Mouse (Mus musculus): Measurements from ENCODE around the gene Tpsb2. TPM values are rescaled to one million over a fixed set of nuclear protein-coding genes. Genes with fewer than 3 reads are reported as not detected.

The Tpsb2 gene
- total and polyA plus RNA-seq, 2 experiments from 2014 or later: 0.21 to 1.8 TPM

DNA sequence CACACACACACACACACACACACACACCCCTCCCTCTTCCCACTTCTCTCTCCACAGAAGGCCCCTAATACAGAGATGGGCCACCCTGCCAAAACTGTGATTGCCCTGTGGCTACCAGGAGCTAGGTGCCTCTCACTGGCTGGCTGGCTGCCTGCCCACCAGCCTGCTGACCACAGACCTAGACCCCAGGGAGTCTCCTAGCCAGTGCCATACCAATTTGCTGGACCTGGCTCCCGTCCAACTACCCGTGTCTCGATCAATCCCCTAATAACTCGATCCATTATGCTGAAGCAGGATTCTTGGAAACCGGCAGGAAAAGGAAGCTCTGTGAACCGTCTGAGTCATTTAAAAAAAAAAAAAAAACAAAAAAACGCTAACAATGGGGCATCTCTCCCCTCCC is 44.7 kb downstream of the Tpsb2 start:
- H3K36me3 ChIP-seq (ENCODE audit: insufficient read depth, low read length): no peaks in the 10 kb centered on the region
- no peaks in the 10 kb centered on the region for H3K9me3 ChIP-seq (ENCODE audit: low read length)
- ATAC-seq (no peak), DNase-seq (ENCODE audit: low spot score) (peak; percentile 41)
- peaks cover 45% of the 10 kb centered on the region for H3K4me1 ChIP-seq (ENCODE audit: insufficient read depth, low read length)
- WGBS: 10% methylated on average over 7 of the region's 7 CpGs
- H3K27me3 ChIP-seq (ENCODE audit: insufficient read depth, low read length): no peaks in the 10 kb centered on the region
- no peak overlapping the region for H3K4me2 ChIP-seq (ENCODE audit: low read depth, low read length)
- no peak overlapping the region for H3K9ac ChIP-seq (replicated peaks; ENCODE audit: low read length)
- H3K4me3 ChIP-seq (ENCODE audit: low read length): no peak overlapping the region
- TF ChIP-seq CTCF (IDR thresholded peaks at IDR 0.05; ENCODE audit: low read depth): no peak
- H3K27ac ChIP-seq: peak overlapping the region; percentile 49; the same call in 1 of the 2 replicates

GRCm38 (mm10) chr17:25411251-25411650 is 45.1 kb downstream of the Tpsb2 start:
- WGBS: 43% methylated on average over 4 of the region's 4 CpGs
- no peak for ATAC-seq
- Histone ChIP-seq H3K4me3 (ENCODE audit: low read length) (no peak overlapping the region), H3K27ac (peak overlapping the region; percentile 49; the same call in 1 of the 2 replicates), H3K9ac (replicated peaks; ENCODE audit: low read length) (no peak overlapping the region), H3K4me1 (ENCODE audit: insufficient read depth, low read length) (peaks cover 45% of the 10 kb centered on the region), H3K36me3 (ENCODE audit: insufficient read depth, low read length) (no peaks in the 10 kb centered on the region), H3K4me2 (ENCODE audit: low read depth, low read length) (no peak overlapping the region), H3K27me3 (ENCODE audit: insufficient read depth, low read length) (no peaks in the 10 kb centered on the region), H3K9me3 (ENCODE audit: low read length) (no peaks in the 10 kb centered on the region)
- DNase-seq (ENCODE audit: low spot score): no peak
- no peak for TF ChIP-seq CTCF (IDR thresholded peaks at IDR 0.05; ENCODE audit: low read depth)

DNA sequence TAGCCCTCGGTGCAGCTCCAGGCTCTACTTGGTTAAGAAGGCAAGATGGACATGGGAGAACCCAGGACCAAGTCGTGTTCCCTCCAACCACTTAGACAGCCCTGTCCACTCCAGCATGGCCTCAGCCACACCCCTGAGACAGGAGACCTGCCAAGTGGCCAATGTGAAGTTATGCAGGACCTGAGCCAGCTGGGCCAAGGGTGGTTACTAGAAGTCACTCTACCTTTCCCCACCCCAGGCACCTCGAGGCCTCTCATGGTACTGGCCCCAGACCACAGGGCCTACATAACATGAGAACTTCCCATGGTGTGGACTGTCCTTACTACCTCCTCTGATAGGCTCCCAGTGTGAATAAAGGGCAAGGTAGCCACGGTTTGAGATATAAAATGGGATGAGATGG is 48.1 kb downstream of the Tpsb2 start:
- no peak for ATAC-seq
- H3K4me2 ChIP-seq (ENCODE audit: low read depth, low read length): no peak overlapping the region
- no peak for DNase-seq (ENCODE audit: low spot score)
- 62% methylated on average over 4 of the region's 4 CpGs for WGBS
- no peaks in the 10 kb centered on the region for H3K9me3 ChIP-seq (ENCODE audit: low read length)
- H3K9ac ChIP-seq (replicated peaks; ENCODE audit: low read length): no peak overlapping the region
- peaks cover 39% of the 10 kb centered on the region for H3K4me1 ChIP-seq (ENCODE audit: insufficient read depth, low read length)
- H3K27me3 ChIP-seq (ENCODE audit: insufficient read depth, low read length): no peaks in the 10 kb centered on the region
- H3K27ac ChIP-seq: no peak overlapping the region
- no peak for TF ChIP-seq CTCF (IDR thresholded peaks at IDR 0.05; ENCODE audit: low read depth)
- H3K36me3 ChIP-seq (ENCODE audit: insufficient read depth, low read length): no peaks in the 10 kb centered on the region
- H3K4me3 ChIP-seq (ENCODE audit: low read length): no peak overlapping the region

- ATAC-seq (no peak), DNase-seq (ENCODE audit: low spot score) (no peak)
- no peak overlapping the region for H3K27ac ChIP-seq
- WGBS: 51% methylated on average over 3 of the region's 3 CpGs
- H3K9me3 ChIP-seq (ENCODE audit: low read length): no peaks in the 10 kb centered on the region
- H3K4me1 ChIP-seq (ENCODE audit: insufficient read depth, low read length): peaks cover 43% of the 10 kb centered on the region
- TF ChIP-seq CTCF (IDR thresholded peaks at IDR 0.05; ENCODE audit: low read depth): no peak
- no peak overlapping the region for H3K4me3 ChIP-seq (ENCODE audit: low read length)
- no peak overlapping the region for H3K9ac ChIP-seq (replicated peaks; ENCODE audit: low read length)
- H3K27me3 ChIP-seq (ENCODE audit: insufficient read depth, low read length): no peaks in the 10 kb centered on the region
- H3K4me2 ChIP-seq (ENCODE audit: low read depth, low read length): no peak overlapping the region
- no peaks in the 10 kb centered on the region for H3K36me3 ChIP-seq (ENCODE audit: insufficient read depth, low read length)
Observed at GRCm38 (mm10) chr17:25414917-25415316, 48.8 kb downstream of the Tpsb2 start.

- Histone ChIP-seq H3K4me2 (ENCODE audit: low read depth, low read length) (no peak overlapping the region), H3K27me3 (ENCODE audit: insufficient read depth, low read length) (no peaks in the 10 kb centered on the region), H3K9ac (replicated peaks; ENCODE audit: low read length) (no peak overlapping the region), H3K36me3 (ENCODE audit: insufficient read depth, low read length) (no peaks in the 10 kb centered on the region), H3K27ac (0 out of 2 replicates have a peak overlapping the region, but pooled peaks have one; percentile 32), H3K9me3 (ENCODE audit: low read length) (no peaks in the 10 kb centered on the region), H3K4me3 (ENCODE audit: low read length) (no peak overlapping the region), H3K4me1 (ENCODE audit: insufficient read depth, low read length) (peaks cover 40% of the 10 kb centered on the region)
- ATAC-seq (peak; percentile 64), DNase-seq (ENCODE audit: low spot score) (peak; percentile 44)
- TF ChIP-seq CTCF (IDR thresholded peaks at IDR 0.05; ENCODE audit: low read depth): no peak
- 2% methylated on average over 4 of the region's 6 CpGs for WGBS
Observed at GRCm38 (mm10) chr17:25415421-25415913, 49.4 kb downstream of the Tpsb2 start.

- H3K27ac ChIP-seq: 0 out of 2 replicates have a peak overlapping the region, but pooled peaks have one; percentile 32
- H3K36me3 ChIP-seq (ENCODE audit: insufficient read depth, low read length): no peaks in the 10 kb centered on the region
- DNase-seq (ENCODE audit: low spot score): peak; percentile 55
- TF ChIP-seq CTCF (IDR thresholded peaks at IDR 0.05; ENCODE audit: low read depth): no peak
- H3K4me3 ChIP-seq (ENCODE audit: low read length): no peak overlapping the region
- WGBS: 11% methylated on average over 3 of the region's 3 CpGs
- ATAC-seq: 0 out of 2 replicates have a peak, but pooled peaks have one; percentile 16
- no peak overlapping the region for H3K9ac ChIP-seq (replicated peaks; ENCODE audit: low read length)
- no peaks in the 10 kb centered on the region for H3K27me3 ChIP-seq (ENCODE audit: insufficient read depth, low read length)
- no peaks in the 10 kb centered on the region for H3K9me3 ChIP-seq (ENCODE audit: low read length)
- peaks cover 32% of the 10 kb centered on the region for H3K4me1 ChIP-seq (ENCODE audit: insufficient read depth, low read length)
- H3K4me2 ChIP-seq (ENCODE audit: low read depth, low read length): no peak overlapping the region
Observed at GRCm38 (mm10) chr17:25416219-25416618, 50.1 kb downstream of the Tpsb2 start.

DNA sequence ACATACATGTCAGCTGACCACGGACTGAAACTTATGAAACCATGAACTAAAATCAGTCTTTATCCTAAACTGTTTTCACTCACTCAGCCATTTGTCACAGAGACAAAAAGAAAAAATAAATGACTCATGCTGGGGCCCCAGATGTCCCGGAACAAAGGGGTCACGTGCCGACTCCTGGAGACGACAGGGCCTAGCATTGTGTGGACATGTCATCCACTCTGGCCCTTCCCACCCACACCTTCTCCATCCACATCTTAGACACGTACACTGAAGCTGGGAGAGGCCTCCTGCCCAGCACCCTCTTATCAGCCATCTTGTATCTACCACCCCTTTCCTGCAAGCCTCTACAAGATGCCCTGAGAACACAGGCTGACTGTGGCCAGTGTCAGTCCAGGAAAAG is 51.9 kb downstream of the Tpsb2 start:
- Histone ChIP-seq H3K9ac (replicated peaks; ENCODE audit: low read length) (no peak overlapping the region), H3K27me3 (ENCODE audit: insufficient read depth, low read length) (no peaks in the 10 kb centered on the region), H3K36me3 (ENCODE audit: insufficient read depth, low read length) (no peaks in the 10 kb centered on the region), H3K9me3 (ENCODE audit: low read length) (no peaks in the 10 kb centered on the region), H3K4me2 (ENCODE audit: low read depth, low read length) (no peak overlapping the region), H3K27ac (no peak overlapping the region), H3K4me1 (ENCODE audit: insufficient read depth, low read length) (peaks cover 31% of the 10 kb centered on the region), H3K4me3 (ENCODE audit: low read length) (no peak overlapping the region)
- TF ChIP-seq CTCF (IDR thresholded peaks at IDR 0.05; ENCODE audit: low read depth): no peak
- DNase-seq (ENCODE audit: low spot score) (no peak), ATAC-seq (no peak)
- 46% methylated on average over 6 of the region's 6 CpGs for WGBS

Other genes with a start within 250 kb of the Tpsb2 start
- gene Ptx4, start 245.5 kb upstream of the Tpsb2 start, total RNA-seq (2014; rRNA removed): 0.63 TPM in 1 of 2 replicates, not detected in the other
- 0.21 and 0.26 TPM in 2 replicates for gene Ptx4, start 245.5 kb upstream of the Tpsb2 start, polyA plus RNA-seq (2015; fragmentation: Nextera tagmentation; extraction: Ambion mirVana)
- gene Clcn7, start 232.9 kb upstream of the Tpsb2 start, total RNA-seq (2014; rRNA removed): 34.9 and 40.6 TPM in 2 replicates
- gene Clcn7, start 232.9 kb upstream of the Tpsb2 start, polyA plus RNA-seq (2015; fragmentation: Nextera tagmentation; extraction: Ambion mirVana): 22.9 and 23.3 TPM in 2 replicates
- not detected in 2 replicates for gene Ccdc154, start 203.8 kb upstream of the Tpsb2 start, total RNA-seq (2014; rRNA removed)
- gene Ccdc154, start 203.8 kb upstream of the Tpsb2 start, polyA plus RNA-seq (2015; fragmentation: Nextera tagmentation; extraction: Ambion mirVana): not detected in 2 replicates
- gene Gm38655, start 190.8 kb upstream of the Tpsb2 start, total RNA-seq (2014; rRNA removed): not detected in 2 replicates
- not detected in 2 replicates for gene Gm38655, start 190.8 kb upstream of the Tpsb2 start, polyA plus RNA-seq (2015; fragmentation: Nextera tagmentation; extraction: Ambion mirVana)
- gene BC003965, start 181.8 kb upstream of the Tpsb2 start, total RNA-seq (2014; rRNA removed): 15.7 and 19.9 TPM in 2 replicates
- gene BC003965, start 181.8 kb upstream of the Tpsb2 start, polyA plus RNA-seq (2015; fragmentation: Nextera tagmentation; extraction: Ambion mirVana): 27.4 and 29.9 TPM in 2 replicates
- gene Unkl, start 177.9 kb upstream of the Tpsb2 start, total RNA-seq (2014; rRNA removed): 39.6 and 43.3 TPM in 2 replicates
- gene Unkl, start 177.9 kb upstream of the Tpsb2 start, polyA plus RNA-seq (2015; fragmentation: Nextera tagmentation; extraction: Ambion mirVana): 14.1 and 15.1 TPM in 2 replicates
- 87.5 and 89.2 TPM in 2 replicates for gene Gnptg, start 126.2 kb upstream of the Tpsb2 start, total RNA-seq (2014; rRNA removed)
- 128 and 129 TPM in 2 replicates for gene Gnptg, start 126.2 kb upstream of the Tpsb2 start, polyA plus RNA-seq (2015; fragmentation: Nextera tagmentation; extraction: Ambion mirVana)
- 42.6 and 43.5 TPM in 2 replicates for gene Tsr3, start 126.1 kb upstream of the Tpsb2 start, total RNA-seq (2014; rRNA removed)
- gene Tsr3, start 126.1 kb upstream of the Tpsb2 start, polyA plus RNA-seq (2015; fragmentation: Nextera tagmentation; extraction: Ambion mirVana): 65.3 and 70.7 TPM in 2 replicates
- gene Baiap3, start 109.9 kb upstream of the Tpsb2 start, total RNA-seq (2014; rRNA removed): 64.0 and 79.3 TPM in 2 replicates
- gene Baiap3, start 109.9 kb upstream of the Tpsb2 start, polyA plus RNA-seq (2015; fragmentation: Nextera tagmentation; extraction: Ambion mirVana): 27.3 and 27.8 TPM in 2 replicates
- 340 and 377 TPM in 2 replicates for gene Ube2i, start 91.7 kb upstream of the Tpsb2 start, total RNA-seq (2014; rRNA removed)
- 372 and 390 TPM in 2 replicates for gene Ube2i, start 91.7 kb upstream of the Tpsb2 start, polyA plus RNA-seq (2015; fragmentation: Nextera tagmentation; extraction: Ambion mirVana)
- gene Prss34, start 67.9 kb upstream of the Tpsb2 start, total RNA-seq (2014; rRNA removed): not detected in 2 replicates
- not detected in 2 replicates for gene Prss34, start 67.9 kb upstream of the Tpsb2 start, polyA plus RNA-seq (2015; fragmentation: Nextera tagmentation; extraction: Ambion mirVana)
- not detected in 2 replicates for gene Prss28, start 57.7 kb upstream of the Tpsb2 start, total RNA-seq (2014; rRNA removed)
- not detected in 2 replicates for gene Prss28, start 57.7 kb upstream of the Tpsb2 start, polyA plus RNA-seq (2015; fragmentation: Nextera tagmentation; extraction: Ambion mirVana)
- gene Prss29, start 47.7 kb upstream of the Tpsb2 start, total RNA-seq (2014; rRNA removed): not detected in 2 replicates
- not detected in 2 replicates for gene Prss29, start 47.7 kb upstream of the Tpsb2 start, polyA plus RNA-seq (2015; fragmentation: Nextera tagmentation; extraction: Ambion mirVana)
- gene Tpsab1, start 20.7 kb upstream of the Tpsb2 start, total RNA-seq (2014; rRNA removed): not detected in 2 replicates
- not detected in 2 replicates for gene Tpsab1, start 20.7 kb upstream of the Tpsb2 start, polyA plus RNA-seq (2015; fragmentation: Nextera tagmentation; extraction: Ambion mirVana)
- gene Tpsg1, start 3.0 kb downstream of the Tpsb2 start, total RNA-seq (2014; rRNA removed): 0.21 TPM in 1 of 2 replicates, not detected in the other
- 0.65 and 1.5 TPM in 2 replicates for gene Tpsg1, start 3.0 kb downstream of the Tpsb2 start, polyA plus RNA-seq (2015; fragmentation: Nextera tagmentation; extraction: Ambion mirVana)
- 82.1 and 111 TPM in 2 replicates for gene Cacna1h, start 67.5 kb downstream of the Tpsb2 start, total RNA-seq (2014; rRNA removed)
- gene Cacna1h, start 67.5 kb downstream of the Tpsb2 start, polyA plus RNA-seq (2015; fragmentation: Nextera tagmentation; extraction: Ambion mirVana): 4.8 and 5.7 TPM in 2 replicates
- 5.7 and 7.4 TPM in 2 replicates for gene Tekt4, start 88.3 kb downstream of the Tpsb2 start, total RNA-seq (2014; rRNA removed)
- gene Tekt4, start 88.3 kb downstream of the Tpsb2 start, polyA plus RNA-seq (2015; fragmentation: Nextera tagmentation; extraction: Ambion mirVana): 2.3 and 3.2 TPM in 2 replicates
- gene Sstr5, start 131.0 kb downstream of the Tpsb2 start, total RNA-seq (2014; rRNA removed): 2.3 and 2.5 TPM in 2 replicates
- gene Sstr5, start 131.0 kb downstream of the Tpsb2 start, polyA plus RNA-seq (2015; fragmentation: Nextera tagmentation; extraction: Ambion mirVana): 0.84 and 1.2 TPM in 2 replicates
- gene Sox8, start 204.4 kb downstream of the Tpsb2 start, total RNA-seq (2014; rRNA removed): 52.1 and 54.5 TPM in 2 replicates
- 28.9 and 31.5 TPM in 2 replicates for gene Sox8, start 204.4 kb downstream of the Tpsb2 start, polyA plus RNA-seq (2015; fragmentation: Nextera tagmentation; extraction: Ambion mirVana)
- 38.1 and 45.1 TPM in 2 replicates for gene Lmf1, start 212.8 kb downstream of the Tpsb2 start, total RNA-seq (2014; rRNA removed)
- 21.4 and 22.4 TPM in 2 replicates for gene Lmf1, start 212.8 kb downstream of the Tpsb2 start, polyA plus RNA-seq (2015; fragmentation: Nextera tagmentation; extraction: Ambion mirVana)